Mouse (Mus musculus) erythroblast, embryonic 14.5 days (primary cell): ENCODE data around the gene Asb3.

Experiments
- GATA1 ChIP-seq: IDR thresholded peaks from 2 replicates; pipeline ENCODE4 v1.6.1; 2012; ENCODE audit warnings: low read length, inconsistent platforms, mixed read lengths
- TAL1 ChIP-seq: IDR thresholded peaks from 3 replicates; pipeline ENCODE4 v1.6.1; 2012; ENCODE audit warnings: low read length, inconsistent platforms, mixed read lengths

- TF ChIP-seq GATA1 (no peak), TAL1 (no peak)
Observed at GRCm38 (mm10) chr11:30872425-30872824, 12.8 kb upstream of the Asb3 start.
